Mouse (Mus musculus) CH12.LX (cell line): ENCODE measurements around the gene Usp47. TPM values are rescaled to one million over a fixed set of nuclear protein-coding genes. Genes with fewer than 3 reads are reported as not detected.
A peak's percentile ranks its signal among the peaks of the same experiment; 100 is the strongest.

Experiments used
- DNase-seq: peaks from one replicate; pipeline ENCODE4 v3.0.0-alpha.2; 2013; ENCODE audit errors: extremely low read depth
- H3K27ac ChIP-seq: 2 replicates; pipeline ENCODE4 v1.5.1; 2012; ENCODE audit warnings: low read depth, mild to moderate bottlenecking, control low read depth, moderate library complexity; ENCODE audit not compliant: insufficient read depth
- H3K27me3 ChIP-seq: replicated peaks from 2 replicates; pipeline ENCODE3; 2012; ENCODE audit warnings: inconsistent platforms
- H3K36me3 ChIP-seq, 2 experiments: replicated peaks in 1 of 2; 2 replicates each; pipeline versions ENCODE3 to v1.6.1; 2012; ENCODE audit warnings: inconsistent platforms in 1 of 2, low read length in 1 of 2, mild to moderate bottlenecking in 1 of 2, mixed read lengths in 1 of 2, moderate library complexity in 1 of 2; ENCODE audit not compliant: control insufficient read depth in 1 of 2, insufficient read depth in 1 of 2
- H3K4me1 ChIP-seq, 2 experiments: 2 replicates each; pipeline ENCODE4 v1.6.1; 2012; ENCODE audit warnings: inconsistent platforms in 1 of 2, moderate library complexity in 1 of 2; ENCODE audit not compliant: insufficient read depth in 2 of 2, control insufficient read depth in 1 of 2
- H3K4me2 ChIP-seq: 2 replicates; pipeline ENCODE4 v1.6.1; 2012; ENCODE audit warnings: low read depth, mild to moderate bottlenecking, control low read depth; ENCODE audit not compliant: poor library complexity, insufficient read depth, severe bottlenecking
- H3K4me3 ChIP-seq, 3 experiments: fragments of 150-350 bp in 1 of 3; sonication (generic) in 1 of 3; replicated peaks in 1 of 3; 2 replicates each; pipeline versions ENCODE3 to v1.5.1; 2011 to 2012; ENCODE audit warnings: low read depth in 2 of 3, low read length in 2 of 3, mild to moderate bottlenecking in 2 of 3, moderate library complexity in 2 of 3, control low read depth in 1 of 3, improper control_type of control experiment in 1 of 3, inconsistent platforms in 1 of 3, mixed read lengths in 1 of 3; ENCODE audit not compliant: poor library complexity in 1 of 3
- H3K79me2 ChIP-seq: replicated peaks from 2 replicates; pipeline ENCODE4 v1.6.1; 2012; ENCODE audit warnings: mild to moderate bottlenecking, moderate library complexity; ENCODE audit not compliant: control insufficient read depth, poor library complexity, insufficient read depth, severe bottlenecking; ENCODE audit errors: extremely low read depth
- H3K9ac ChIP-seq: 2 replicates; pipeline ENCODE4 v1.6.1; 2012; ENCODE audit warnings: low read depth, mild to moderate bottlenecking, control low read depth, moderate library complexity; ENCODE audit not compliant: insufficient read depth
- H3K9me3 ChIP-seq: replicated peaks from 2 replicates; pipeline ENCODE3; 2012; ENCODE audit warnings: low read length, inconsistent platforms, mixed read lengths
- BHLHE40 ChIP-seq: IDR thresholded peaks from 2 replicates; pipeline ENCODE4 v1.6.1; 2011; ENCODE audit warnings: mild to moderate bottlenecking, low read depth, low read length, improper control_type of control experiment
- CHD1 ChIP-seq: IDR thresholded peaks from 2 replicates; pipeline ENCODE4 v1.6.1; 2012; ENCODE audit warnings: low read depth, low read length, improper control_type of control experiment, inconsistent platforms
- EP300 ChIP-seq: IDR thresholded peaks from 2 replicates; pipeline ENCODE4 v1.6.1; 2011; ENCODE audit warnings: low read length, improper control_type of control experiment
- ETS1 ChIP-seq: conservative IDR thresholded peaks from 2 replicates; pipeline ENCODE4 v1.6.1; 2012; ENCODE audit warnings: low read depth, mild to moderate bottlenecking, inconsistent platforms, low read length, improper control_type of control experiment, moderate library complexity
- IRF4 ChIP-seq: IDR thresholded peaks from 2 replicates; pipeline ENCODE4 v1.6.1; 2014; ENCODE audit warnings: low read depth, mild to moderate bottlenecking, inconsistent platforms, low read length, improper control_type of control experiment
- JUN ChIP-seq: IDR thresholded peaks from 2 replicates; pipeline ENCODE4 v1.6.1; 2011; ENCODE audit warnings: low read depth, mild to moderate bottlenecking, low read length, improper control_type of control experiment, moderate library complexity; ENCODE audit not compliant: insufficient read depth
- JUND ChIP-seq: conservative IDR thresholded peaks from 2 replicates; pipeline ENCODE4 v1.6.1; 2011; ENCODE audit warnings: low read depth, low read length, improper control_type of control experiment
- KAT2A ChIP-seq: IDR thresholded peaks from 2 replicates; pipeline ENCODE4 v1.6.1; 2012; ENCODE audit warnings: low read length, improper control_type of control experiment, inconsistent platforms; ENCODE audit not compliant: insufficient replicate concordance
- MAFK ChIP-seq: IDR thresholded peaks from 2 replicates; pipeline ENCODE4 v1.6.1; 2011; ENCODE audit warnings: low read length, improper control_type of control experiment; ENCODE audit not compliant: insufficient replicate concordance
- MAX ChIP-seq: IDR thresholded peaks from 2 replicates; pipeline ENCODE4 v1.6.1; 2011; ENCODE audit warnings: low read length, improper control_type of control experiment
- MAZ ChIP-seq: IDR thresholded peaks from 2 replicates; pipeline ENCODE4 v1.6.1; 2012; ENCODE audit warnings: low read depth, mild to moderate bottlenecking, inconsistent platforms, low read length, improper control_type of control experiment, moderate library complexity
- MEF2A ChIP-seq: IDR thresholded peaks from 2 replicates; pipeline ENCODE4 v1.6.1; 2014; ENCODE audit warnings: low read depth, mild to moderate bottlenecking, inconsistent platforms, low read length, improper control_type of control experiment, borderline replicate concordance
- MXI1 ChIP-seq: IDR thresholded peaks from 2 replicates; pipeline ENCODE4 v1.6.1; 2011; ENCODE audit warnings: mild to moderate bottlenecking, low read depth, low read length, improper control_type of control experiment
- NRF1 ChIP-seq: IDR thresholded peaks from 2 replicates; pipeline ENCODE4 v1.6.1; 2014; ENCODE audit warnings: low read depth, mild to moderate bottlenecking, inconsistent platforms, low read length, improper control_type of control experiment, moderate library complexity
- POLR2A ChIP-seq: IDR thresholded peaks from 2 replicates; pipeline ENCODE4 v1.6.1; 2011; ENCODE audit warnings: low read depth, mild to moderate bottlenecking, improper control_type of control experiment, low read length
- RAD21 ChIP-seq: IDR thresholded peaks from 2 replicates; pipeline ENCODE4 v1.6.1; 2011; ENCODE audit warnings: low read depth, mild to moderate bottlenecking, low read length, improper control_type of control experiment, moderate library complexity
- SMC3 ChIP-seq: IDR thresholded peaks from 2 replicates; pipeline ENCODE4 v1.6.1; 2011; ENCODE audit warnings: low read depth, low read length, improper control_type of control experiment
- TBP ChIP-seq: conservative IDR thresholded peaks from 2 replicates; pipeline ENCODE4 v1.6.1; 2011; ENCODE audit warnings: low read depth, low read length, improper control_type of control experiment
- UBTF ChIP-seq: IDR thresholded peaks from 2 replicates; pipeline ENCODE4 v1.6.1; 2012; ENCODE audit warnings: low read depth, mild to moderate bottlenecking, inconsistent platforms, low read length, improper control_type of control experiment, moderate library complexity
- USF2 ChIP-seq: conservative IDR thresholded peaks from 2 replicates; pipeline ENCODE4 v1.6.1; 2011; ENCODE audit warnings: low read depth, low read length, improper control_type of control experiment
- ZC3H11A ChIP-seq: IDR thresholded peaks from 2 replicates; pipeline ENCODE4 v1.6.1; 2012; ENCODE audit warnings: low read depth, mild to moderate bottlenecking, inconsistent platforms, low read length, improper control_type of control experiment
- ZKSCAN1 ChIP-seq: IDR thresholded peaks from 2 replicates; pipeline ENCODE4 v1.6.1; 2012; ENCODE audit warnings: low read depth, inconsistent platforms, low read length, improper control_type of control experiment, borderline replicate concordance
- ZMIZ1 ChIP-seq: IDR thresholded peaks from 2 replicates; pipeline ENCODE4 v1.6.1; 2012; ENCODE audit warnings: low read depth, mild to moderate bottlenecking, inconsistent platforms, low read length, improper control_type of control experiment
- dilution Hi-C: fragments of 300-500 bp; cut with MboI; formaldehyde crosslinking; loops from 2 replicates; pipeline ENCODE4 v1.14.3; 2020; ENCODE audit warnings: low sequenced_read_pairs; ENCODE audit not compliant: extremely low pct_unique_long_range_greater_than_20kb, extremely low pct_ligation_motif_present
- in situ Hi-C: fragments of 300-500 bp; cut with MboI; formaldehyde crosslinking; loops from 3 replicates; pipeline ENCODE4 v1.14.3; 2019; ENCODE audit warnings: low sequenced_read_pairs, low pct_ligation_motif_present, low pct_unique_long_range_greater_than_20kb, mixed read lengths
- polyA plus RNA-seq: library from polyadenylated mRNA; unstranded; fragments of >175 nt; gene quantifications from 2 replicates; pipeline ENCODE4 v1.2.1, GENCODE M21; 2012; ENCODE audit warnings: low read depth; ENCODE audit not compliant: insufficient read length
- total RNA-seq, 2 experiments: library from RNA; depleted of rRNA; stranded (reverse); fragments of 300-350 nt in 1 of 2; fragments of >200 nt in 1 of 2; gene quantifications; 2 replicates each; pipeline ENCODE4 v1.2.3; 2012 to 2014

Gene Usp47
- total and polyA plus RNA-seq, 3 experiments = 35.0 to 36.8 (median 35.8) TPM

- Histone ChIP-seq H3K27me3 (no peaks in the 10 kb centered on the region), H3K4me1 (peaks cover 0 to 16% of the 10 kb centered on the region in 2 experiments; a peak in 2 of 4 replicates), H3K79me2 (peaks cover 51% of the 10 kb centered on the region), H3K9me3 (no peaks in the 10 kb centered on the region), H3K9ac (peak overlapping the region; percentile 79), H3K4me3 (peak overlapping the region; percentile 56 to 87 (median 77)), H3K4me2 (peak overlapping the region; percentile 81), H3K27ac (no peak overlapping the region), H3K36me3 (peaks cover 3 to 17% of the 10 kb centered on the region in 2 experiments)
- in situ Hi-C loops (no loop called here), dilution Hi-C loops (no loop called here)
- TF ChIP-seq ZC3H11A (no peak), MAZ (no peak), IRF4 (no peak), CHD1 (no peak), MAFK (no peak)
- DNase-seq = no peak
Observed at GRCm38 (mm10) chr7:112024856-112025255, 1.6 kb downstream of the Usp47 start.

DNA sequence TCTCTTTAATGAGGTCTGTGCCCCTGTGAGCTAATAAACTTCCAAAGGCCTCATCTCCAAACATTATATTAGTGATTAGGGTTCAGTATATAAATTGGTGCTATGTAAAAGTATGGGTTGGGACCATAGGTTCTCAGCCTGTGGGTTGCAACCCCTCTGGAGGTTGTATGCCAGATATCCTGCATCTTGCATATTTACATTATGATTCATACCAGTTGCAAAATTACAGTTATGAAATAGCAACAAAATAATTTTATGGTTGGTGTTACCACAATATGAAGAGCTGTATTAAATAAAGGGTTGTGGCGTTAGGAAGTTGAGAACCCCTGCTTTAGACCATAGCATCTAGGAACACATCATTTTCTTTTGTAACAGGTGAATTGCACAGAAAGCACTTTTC lies 7.3 kb downstream of the Usp47 start:
- Histone ChIP-seq H3K27me3 (no peaks in the 10 kb centered on the region), H3K9ac (no peak overlapping the region), H3K9me3 (no peaks in the 10 kb centered on the region), H3K4me1 (no peaks in the 10 kb centered on the region; a peak in 1 of 4 replicates), H3K79me2 (peaks cover 62% of the 10 kb centered on the region), H3K27ac (no peak overlapping the region), H3K36me3 (peaks cover 3 to 24% of the 10 kb centered on the region in 2 experiments), H3K4me2 (no peak overlapping the region), H3K4me3 (no peak overlapping the region)
- TF ChIP-seq IRF4 (no peak), MAFK (no peak), EP300 (no peak), UBTF (no peak), USF2 (no peak), JUND (no peak), ZMIZ1 (no peak), ZC3H11A (no peak), NRF1 (no peak), RAD21 (no peak), ZKSCAN1 (no peak)
- DNase-seq = no peak
- in situ Hi-C loops (no loop called here), dilution Hi-C loops (no loop called here)

GRCm38 (mm10) chr7:112035804-112036203 lies 12.5 kb downstream of the Usp47 start:
- H3K79me2 ChIP-seq = peaks cover 37% of the 10 kb centered on the region
- no peak overlapping the region for H3K9ac ChIP-seq
- no peak for TF ChIP-seq ZKSCAN1
- TF ChIP-seq SMC3 = no peak
- no peak for TF ChIP-seq BHLHE40
- no peak for TF ChIP-seq MAX
- TF ChIP-seq EP300 = no peak
- TF ChIP-seq MAFK = no peak
- TF ChIP-seq JUN = no peak
- no peak for TF ChIP-seq TBP
- no peak for TF ChIP-seq USF2
- no peak for TF ChIP-seq IRF4
- no peak for TF ChIP-seq MEF2A
- no peak for TF ChIP-seq CHD1
- no peak for TF ChIP-seq POLR2A
- no peak for TF ChIP-seq MXI1
- no peak for TF ChIP-seq KAT2A
- TF ChIP-seq ETS1 = no peak
- TF ChIP-seq MAZ = no peak
- TF ChIP-seq, all 38 proteins: peak for 0
- dilution Hi-C loops (no loop called here), in situ Hi-C loops (no loop called here)
- H3K4me2 ChIP-seq = no peak overlapping the region
- H3K4me1 ChIP-seq = peaks cover 0 to 8% of the 10 kb centered on the region in 2 experiments; a peak in 1 of 4 replicates
- H3K9me3 ChIP-seq = no peaks in the 10 kb centered on the region
- peaks cover 0 to 7% of the 10 kb centered on the region in 2 experiments for H3K36me3 ChIP-seq
- H3K4me3 ChIP-seq = no peak overlapping the region
- no peak overlapping the region for H3K27ac ChIP-seq
- H3K27me3 ChIP-seq = no peaks in the 10 kb centered on the region
- DNase-seq = no peak
